Comparison of ENCODE assay signal across 8 mouse cellular contexts in the genomic region with DNA sequence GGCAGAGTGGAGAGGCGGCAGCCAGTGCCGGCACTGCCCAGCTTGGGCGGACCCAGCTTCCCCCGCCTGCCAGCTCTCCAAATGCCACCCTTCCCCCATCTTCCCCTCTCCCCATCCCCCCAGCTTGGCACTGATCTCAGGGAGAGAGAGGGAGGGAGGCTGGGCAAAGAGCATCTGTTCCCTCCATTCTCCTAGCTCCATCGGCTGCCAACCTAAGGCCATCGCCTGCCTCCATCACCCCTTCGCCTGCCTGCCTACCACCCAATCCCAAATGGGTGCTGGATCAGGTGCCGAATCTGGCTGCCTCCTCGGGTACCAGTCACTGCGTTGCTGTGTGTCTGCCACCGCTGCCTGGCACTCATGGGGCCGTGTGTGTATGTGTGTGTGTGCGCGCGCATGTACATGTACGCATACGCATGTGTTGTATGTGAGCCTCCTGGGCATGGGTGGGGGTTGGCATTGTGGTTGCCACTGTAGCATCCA. TPM values are rescaled to one million over a fixed set of nuclear protein-coding genes. Genes with fewer than 3 reads are reported as not detected.
DNase-seq lines count a peak whose midpoint lies in the region; ATAC-seq and TF ChIP-seq lines count a peak whose summit lies in the region.
"Had no signal": no experiment of that assay in that cellular context is flagged by ENCODE, and none has a peak within 500 bp of the region (broad histone marks: within the 10 kb centered on the region; RNA-seq: fewer than 3 reads in every experiment).

No protein-coding gene starts in this region.

- no peaks in the 10 kb centered on the region for H3K27me3 ChIP-seq in hindbrain, embryonic 16.5 days (replicated peaks; ENCODE audit: control insufficient read depth, insufficient read depth, low read length)
- no peaks in the 10 kb centered on the region for H3K27me3 ChIP-seq in midbrain, embryonic 13.5 days

- DNase-seq in cerebellum, adult 18-20 months = peak; percentile 91 to 93
- DNase-seq in urinary bladder, adult 2 months (ENCODE audit: low spot score) = no peak
- DNase-seq in adipocyte (ENCODE audit: low spot score) = no peak
- no peak for DNase-seq in testis, postnatal 14 days (ENCODE audit: low spot score)

- peak overlapping the region; percentile 68 for H3K9ac ChIP-seq in hindbrain, embryonic 16.5 days (ENCODE audit: low read depth, low read length)
- no peak overlapping the region; the same call in 1 of the 2 replicates for H3K9ac ChIP-seq in midbrain, embryonic 13.5 days (replicated peaks)

- no peak for TF ChIP-seq POLR2A in bone marrow macrophage, adult 2 months (IDR thresholded peaks at IDR 0.05; ENCODE audit: borderline replicate concordance, low read depth, low read length)

- no peak overlapping the region for H3K4me3 ChIP-seq in bone marrow macrophage, adult 2 months (ENCODE audit: insufficient read depth, low read length)
- H3K4me3 ChIP-seq in hindbrain, embryonic 16.5 days (ENCODE audit: low read length) = peak overlapping the region; percentile 42
- peak overlapping the region; percentile 24 for H3K4me3 ChIP-seq in midbrain, embryonic 13.5 days (replicated peaks)

- peak overlapping the region; percentile 61 for H3K4me2 ChIP-seq in hindbrain, embryonic 16.5 days (ENCODE audit: low read length)
- peak overlapping the region; percentile 43 for H3K4me2 ChIP-seq in midbrain, embryonic 13.5 days (replicated peaks)

- no peaks in the 10 kb centered on the region for H3K36me3 ChIP-seq in hindbrain, embryonic 16.5 days (ENCODE audit: control insufficient read depth, insufficient read depth, low read length)
- no peaks in the 10 kb centered on the region for H3K36me3 ChIP-seq in midbrain, embryonic 13.5 days

- peaks cover 28% of the 10 kb centered on the region for H3K4me1 ChIP-seq in bone marrow macrophage, adult 2 months (ENCODE audit: control insufficient read depth, insufficient read depth, low read length)
- H3K4me1 ChIP-seq in hindbrain, embryonic 16.5 days (ENCODE audit: control insufficient read depth, insufficient read depth, low read depth, low read length) = peaks cover 31% of the 10 kb centered on the region
- peaks cover 22% of the 10 kb centered on the region for H3K4me1 ChIP-seq in midbrain, embryonic 13.5 days (replicated peaks)

- ATAC-seq in hindbrain, embryonic 16.5 days = peak; percentile 83
- ATAC-seq in midbrain, embryonic 13.5 days = peak; percentile 74

- no peak for TF ChIP-seq CTCF in bone marrow macrophage, adult 2 months (IDR thresholded peaks at IDR 0.05; ENCODE audit: low read depth, low read length)

- H3K27ac ChIP-seq in bone marrow macrophage, adult 2 months (ENCODE audit: insufficient read depth, low read depth, low read length) = peak overlapping the region; percentile 68; the same call in 1 of the 2 replicates
- H3K27ac ChIP-seq in hindbrain, embryonic 16.5 days (ENCODE audit: low read depth, low read length) = peak overlapping the region; percentile 97
- H3K27ac ChIP-seq in midbrain, embryonic 13.5 days = peak overlapping the region; percentile 84
- H3K27ac ChIP-seq: kidney, postnatal 0 days had no signal

- no peaks in the 10 kb centered on the region for H3K9me3 ChIP-seq in hindbrain, embryonic 16.5 days (ENCODE audit: control insufficient read depth, low read length)
- H3K9me3 ChIP-seq in midbrain, embryonic 13.5 days = no peaks in the 10 kb centered on the region

- 47% methylated on average over 17 of the region's 17 CpGs for WGBS in hindbrain, embryonic 16.5 days
- WGBS in midbrain, embryonic 13.5 days = 78% methylated on average over 17 of the region's 17 CpGs

RNA-seq across cellular contexts. Expression of a gene that starts 38.4 kb away (rescaled TPM):
- polyA plus RNA-seq in bone marrow macrophage, adult 2 months (2012; ENCODE audit: insufficient read depth, insufficient read length, missing spikeins) = 7.1 and 7.6 TPM in 2 replicates
- polyA plus RNA-seq in hindbrain, embryonic 16.5 days (2015; fragmentation: Nextera tagmentation; extraction: Ambion mirVana) = 18.4 and 20.5 TPM in 2 replicates
- polyA plus RNA-seq in midbrain, embryonic 13.5 days (2015; fragmentation: Nextera tagmentation; extraction: Ambion mirVana) = 35.5 and 39.9 TPM in 2 replicates
- 0.66 and 2.0 TPM in 2 replicates for polyA plus RNA-seq in urinary bladder, adult 2 months (2012; rRNA removed)

RNA-seq across cellular contexts. Expression of a gene that starts 38.5 kb away (rescaled TPM):
- 38.3 and 44.2 TPM in 2 replicates for polyA plus RNA-seq in bone marrow macrophage, adult 2 months (2012; ENCODE audit: insufficient read depth, insufficient read length, missing spikeins)
- 48.2 and 50.6 TPM in 2 replicates for polyA plus RNA-seq in hindbrain, embryonic 16.5 days (2015; fragmentation: Nextera tagmentation; extraction: Ambion mirVana)
- 60.4 and 62.7 TPM in 2 replicates for polyA plus RNA-seq in midbrain, embryonic 13.5 days (2015; fragmentation: Nextera tagmentation; extraction: Ambion mirVana)
- polyA plus RNA-seq in urinary bladder, adult 2 months (2012; rRNA removed) = 53.7 and 65.8 TPM in 2 replicates

RNA-seq across cellular contexts. Expression of a gene that starts 40.8 kb away (rescaled TPM):
- polyA plus RNA-seq in bone marrow macrophage, adult 2 months (2012; ENCODE audit: insufficient read depth, insufficient read length, missing spikeins) = 10.6 and 12.3 TPM in 2 replicates
- 34.4 and 36.1 TPM in 2 replicates for polyA plus RNA-seq in hindbrain, embryonic 16.5 days (2015; fragmentation: Nextera tagmentation; extraction: Ambion mirVana)
- 32.1 and 35.0 TPM in 2 replicates for polyA plus RNA-seq in midbrain, embryonic 13.5 days (2015; fragmentation: Nextera tagmentation; extraction: Ambion mirVana)
- polyA plus RNA-seq in urinary bladder, adult 2 months (2012; rRNA removed) = 6.6 and 11.6 TPM in 2 replicates

RNA-seq across cellular contexts. Expression of a gene that starts 52.6 kb away (rescaled TPM):
- 43.0 and 51.9 TPM in 2 replicates for polyA plus RNA-seq in bone marrow macrophage, adult 2 months (2012; ENCODE audit: insufficient read depth, insufficient read length, missing spikeins)
- polyA plus RNA-seq in hindbrain, embryonic 16.5 days (2015; fragmentation: Nextera tagmentation; extraction: Ambion mirVana) = 6.9 and 7.7 TPM in 2 replicates
- polyA plus RNA-seq in midbrain, embryonic 13.5 days (2015; fragmentation: Nextera tagmentation; extraction: Ambion mirVana) = 7.9 and 8.2 TPM in 2 replicates
- 22.5 and 26.6 TPM in 2 replicates for polyA plus RNA-seq in urinary bladder, adult 2 months (2012; rRNA removed)

RNA-seq across cellular contexts. Expression of a gene that starts 59.3 kb away (rescaled TPM):
- polyA plus RNA-seq in bone marrow macrophage, adult 2 months (2012; ENCODE audit: insufficient read depth, insufficient read length, missing spikeins) = not detected in 2 replicates
- polyA plus RNA-seq in hindbrain, embryonic 16.5 days (2015; fragmentation: Nextera tagmentation; extraction: Ambion mirVana) = 8.5 and 10.6 TPM in 2 replicates
- polyA plus RNA-seq in midbrain, embryonic 13.5 days (2015; fragmentation: Nextera tagmentation; extraction: Ambion mirVana) = 4.6 and 5.3 TPM in 2 replicates
- 0.26 and 0.47 TPM in 2 replicates for polyA plus RNA-seq in urinary bladder, adult 2 months (2012; rRNA removed)

Comparison
In these comparisons a context has a peak if more than half of its experiments do, and no peak if none do; other contexts are left out.
1. DNase-seq: peak in cerebellum, adult 18-20 months (2 of 2); none in urinary bladder, adult 2 months (single experiment), adipocyte (single experiment) and testis, postnatal 14 days (single experiment).
2. Peak in every context shown above with its lines, with median percentiles within 50 percentile points of each other: H3K27ac ChIP-seq.